Mouse (Mus musculus) neural tube, embryonic 11.5 days (tissue): Measurements from ENCODE around the gene Ppp1r3f. TPM values are rescaled to one million over a fixed set of nuclear protein-coding genes. Genes with fewer than 3 reads are reported as not detected.

Experiments used
- ATAC-seq: fragments of 200-750 bp; cut with Nextera tagmentation; 2 replicates; pipeline ENCODE4 v1.8.0; 2017; ENCODE audit warnings: moderate number of reproducible peaks, mild to moderate bottlenecking, moderate TSS enrichment, moderate library complexity; ENCODE audit not compliant: insufficient read depth, low FRiP score, low TSS enrichment
- DNase-seq: peaks from one replicate; pipeline ENCODE4 v3.0.0-alpha.2; 2015; ENCODE audit warnings: low spot score
- H3K27ac ChIP-seq: fragments of 300-500 bp; sonication (generic); 2 replicates; pipeline ENCODE4 v1.5.1; 2014; ENCODE audit warnings: low read depth, mild to moderate bottlenecking, low read length
- H3K27me3 ChIP-seq: fragments of 300-500 bp; sonication (generic); 2 replicates; pipeline ENCODE4 v1.6.1; 2014; ENCODE audit warnings: mild to moderate bottlenecking, low read length, mixed read lengths; ENCODE audit not compliant: control insufficient read depth, insufficient read depth
- H3K36me3 ChIP-seq: fragments of 300-500 bp; sonication (generic); 2 replicates; pipeline ENCODE4 v1.6.1; 2014; ENCODE audit warnings: mild to moderate bottlenecking, low read length, moderate library complexity, mixed read lengths; ENCODE audit not compliant: control insufficient read depth, insufficient read depth
- H3K4me1 ChIP-seq: fragments of 300-500 bp; sonication (generic); 2 replicates; pipeline ENCODE4 v1.6.1; 2014; ENCODE audit warnings: low read length, mixed read lengths; ENCODE audit not compliant: control insufficient read depth, insufficient read depth
- H3K4me2 ChIP-seq: fragments of 300-500 bp; sonication (generic); 2 replicates; pipeline ENCODE4 v1.6.1; 2014; ENCODE audit warnings: low read depth, mild to moderate bottlenecking, moderate library complexity
- H3K4me3 ChIP-seq: fragments of 300-500 bp; sonication (generic); 2 replicates; pipeline ENCODE4 v1.5.1; 2014; ENCODE audit warnings: low read depth, low read length
- H3K9ac ChIP-seq: fragments of 300-500 bp; sonication (generic); 2 replicates; pipeline ENCODE4 v1.6.1; 2014; ENCODE audit warnings: mild to moderate bottlenecking, low read length
- H3K9me3 ChIP-seq: fragments of 300-500 bp; sonication (generic); 2 replicates; pipeline ENCODE4 v1.6.1; 2016; ENCODE audit warnings: low read length; ENCODE audit not compliant: control insufficient read depth
- WGBS: fragments of 180-500 bp; shearing (Covaris S2); extraction: QIAGEN DNeasy Blood & Tissue Kit; methylation state at CpG from one replicate; pipeline ENCODE4 v1.1.7; 2014; 5-methylcytosine and 5-hydroxymethylcytosine counted together
- polyA plus RNA-seq: library from polyadenylated mRNA; unstranded; fragments of >200 nt; fragmentation: Nextera tagmentation; extraction: Ambion mirVana; gene quantifications from 2 replicates; pipeline ENCODE4 v1.2.1, GENCODE M21; 2014

Ppp1r3f gene
- polyA plus RNA-seq, 1 experiment from 2014 or later: 1.7 TPM

GRCm38 (mm10) chrX:7595371-7595770, 21.3 kb upstream of the Ppp1r3f start:
- DNase-seq (no peak), ATAC-seq (no peak)
- Histone ChIP-seq H3K9me3 (no peaks in the 10 kb centered on the region), H3K36me3 (no peaks in the 10 kb centered on the region), H3K4me1 (no peaks in the 10 kb centered on the region), H3K27me3 (no peaks in the 10 kb centered on the region), H3K4me2 (no peak overlapping the region), H3K4me3 (no peak overlapping the region), H3K9ac (no peak overlapping the region), H3K27ac (no peak overlapping the region)
- 94% methylated on average over 9 of the region's 9 CpGs for WGBS

GRCm38 (mm10) chrX:7586356-7586755, 12.3 kb upstream of the Ppp1r3f start:
- Histone ChIP-seq H3K9me3 (no peaks in the 10 kb centered on the region), H3K4me3 (no peak overlapping the region), H3K27ac (no peak overlapping the region), H3K27me3 (no peaks in the 10 kb centered on the region), H3K36me3 (no peaks in the 10 kb centered on the region), H3K9ac (no peak overlapping the region), H3K4me1 (no peaks in the 10 kb centered on the region), H3K4me2 (no peak overlapping the region)
- DNase-seq (no peak), ATAC-seq (no peak)
- WGBS: 93% methylated on average over 3 of the region's 5 CpGs

GRCm38 (mm10) chrX:7583881-7584280, 9.8 kb upstream of the Ppp1r3f start:
- no peaks in the 10 kb centered on the region for H3K9me3 ChIP-seq
- WGBS: 95% methylated on average over 11 of the region's 11 CpGs
- H3K27me3 ChIP-seq: no peaks in the 10 kb centered on the region
- no peak overlapping the region for H3K4me3 ChIP-seq
- no peak for ATAC-seq
- H3K4me1 ChIP-seq: no peaks in the 10 kb centered on the region
- DNase-seq: no peak
- H3K36me3 ChIP-seq: no peaks in the 10 kb centered on the region
- H3K9ac ChIP-seq: no peak overlapping the region
- no peak overlapping the region for H3K4me2 ChIP-seq
- no peak overlapping the region for H3K27ac ChIP-seq

GRCm38 (mm10) chrX:7581151-7581550, 7.1 kb upstream of the Ppp1r3f start:
- 92% methylated on average over 2 of the region's 2 CpGs for WGBS
- Histone ChIP-seq H3K27me3 (no peaks in the 10 kb centered on the region), H3K4me3 (no peak overlapping the region), H3K9me3 (no peaks in the 10 kb centered on the region), H3K4me2 (no peak overlapping the region), H3K36me3 (no peaks in the 10 kb centered on the region), H3K27ac (no peak overlapping the region), H3K9ac (no peak overlapping the region), H3K4me1 (no peaks in the 10 kb centered on the region)
- DNase-seq: no peak
- ATAC-seq: no peak

GRCm38 (mm10) chrX:7574885-7575231, 775 bp upstream of the Ppp1r3f start:
- peak overlapping the region; percentile 54 for H3K4me3 ChIP-seq
- no peaks in the 10 kb centered on the region for H3K9me3 ChIP-seq
- no peak overlapping the region for H3K9ac ChIP-seq
- no peaks in the 10 kb centered on the region for H3K36me3 ChIP-seq
- H3K27me3 ChIP-seq: no peaks in the 10 kb centered on the region
- WGBS: 26% methylated on average over 5 of the region's 6 CpGs
- ATAC-seq (no peak), DNase-seq (no peak)
- H3K4me2 ChIP-seq: peak overlapping the region; percentile 44
- 0 out of 2 replicates have a peak, but pooled peaks cover 5% of the 10 kb centered on the region for H3K4me1 ChIP-seq
- no peak overlapping the region for H3K27ac ChIP-seq

GRCm38 (mm10) chrX:7573176-7574086, 652 bp downstream of the Ppp1r3f start, which contains the start of gene Foxp3:
Foxp3 (plus strand) TSS chrX:7573644.
- ATAC-seq (peak; percentile 24; the same call in 1 of the 2 replicates), DNase-seq (peak; percentile 31)
- Histone ChIP-seq H3K27me3 (no peaks in the 10 kb centered on the region), H3K36me3 (no peaks in the 10 kb centered on the region), H3K27ac (peak within 1 kb of the TSS; percentile 78), H3K9ac (peak within 1 kb of the TSS; percentile 75), H3K4me2 (peak within 1 kb of the TSS; percentile 54), H3K4me1 (0 out of 2 replicates have a peak, but pooled peaks cover 5% of the 10 kb centered on the region), H3K4me3 (peak within 1 kb of the TSS; percentile 54), H3K9me3 (no peaks in the 10 kb centered on the region)
- WGBS: 31% methylated on average over 48 of the region's 72 CpGs

- no peak for ATAC-seq
- Histone ChIP-seq H3K9ac (no peak overlapping the region), H3K4me3 (no peak overlapping the region), H3K4me1 (0 out of 2 replicates have a peak, but pooled peaks cover 5% of the 10 kb centered on the region), H3K27ac (no peak overlapping the region), H3K27me3 (no peaks in the 10 kb centered on the region), H3K36me3 (no peaks in the 10 kb centered on the region), H3K4me2 (no peak overlapping the region), H3K9me3 (no peaks in the 10 kb centered on the region)
- DNase-seq: peak; percentile 11
- 89% methylated on average over 10 of the region's 10 CpGs for WGBS
Observed at GRCm38 (mm10) chrX:7572466-7572865, 1.6 kb downstream of the Ppp1r3f start.

- Histone ChIP-seq H3K27me3 (no peaks in the 10 kb centered on the region), H3K4me3 (no peak overlapping the region), H3K4me1 (0 out of 2 replicates have a peak, but pooled peaks cover 5% of the 10 kb centered on the region), H3K27ac (no peak overlapping the region), H3K9ac (no peak overlapping the region), H3K9me3 (no peaks in the 10 kb centered on the region), H3K4me2 (no peak overlapping the region), H3K36me3 (no peaks in the 10 kb centered on the region)
- DNase-seq (no peak), ATAC-seq (no peak)
- WGBS: 81% methylated on average over 9 of the region's 9 CpGs
Observed at GRCm38 (mm10) chrX:7571565-7572136, 2.4 kb downstream of the Ppp1r3f start.
